Mouse (Mus musculus) thymus, adult 2 months (tissue): ENCODE measurements around the gene Stat3.

Source experiments
- CTCF ChIP-seq: fragments of 200-500 bp; IDR thresholded peaks from 2 replicates; pipeline ENCODE4 v1.5.1; 2012; ENCODE audit warnings: mild to moderate bottlenecking, control low read depth, low read length, moderate library complexity, borderline replicate concordance; ENCODE audit not compliant: control insufficient read depth, poor library complexity, insufficient read depth; ENCODE audit errors: extremely low read depth
- POLR2A ChIP-seq: fragments of 200-500 bp; IDR thresholded peaks from 2 replicates; pipeline ENCODE4 v1.6.1; 2012; ENCODE audit warnings: mild to moderate bottlenecking, low read length, control low read depth, moderate library complexity; ENCODE audit not compliant: control insufficient read depth, poor library complexity, insufficient read depth; ENCODE audit errors: extremely low read depth

GRCm38 (mm10) chr11:100965760-100966159 lies 26.4 kb upstream of the Stat3 start:
- no peak for TF ChIP-seq CTCF
- TF ChIP-seq POLR2A = no peak
